Mouse (Mus musculus) CD8-positive naive resting alpha-beta T cell, adult 57 days (primary cell): ENCODE results near the gene Gm17455. TPM values are rescaled to one million over a fixed set of nuclear protein-coding genes. Genes with fewer than 3 reads are reported as not detected.

Experiments
- total RNA-seq: library from RNA; stranded (reverse); gene quantifications from one replicate; pipeline ENCODE4 v1.2.4, GENCODE M21; 2023

The Gm17455 gene
- 3.3 TPM for total RNA-seq

DNA sequence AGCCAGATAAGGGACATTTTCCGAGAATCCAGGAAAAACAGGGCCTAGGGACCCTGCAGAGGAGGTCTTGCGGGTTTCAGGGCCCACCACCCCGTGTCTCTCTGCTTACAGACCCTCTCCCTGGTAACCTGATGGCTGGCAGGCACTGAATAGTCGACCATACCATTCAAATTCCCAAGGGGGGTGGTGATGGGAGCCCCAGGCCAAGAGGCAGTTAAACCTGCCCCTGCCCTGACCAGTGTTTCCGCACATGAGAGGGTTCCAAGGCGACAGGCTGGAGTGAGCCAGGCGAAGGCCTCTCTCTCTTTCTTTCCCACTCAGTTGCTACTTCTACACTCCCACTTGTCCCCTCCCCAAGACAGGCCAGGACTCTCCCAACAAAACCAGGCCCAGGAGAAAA, at the start of gene Gm17455:
Gene Gm17455 (plus strand): TSS at position 278 of the 400 bp plus-strand sequence.

Other genes with a start within 250 kb of the Gm17455 start
- 9.6 TPM for gene Chst3, start 180.5 kb upstream of the Gm17455 start, total RNA-seq
- 395 TPM for gene Psap, start 122.1 kb upstream of the Gm17455 start, total RNA-seq
- gene Vsir, start 52.9 kb upstream of the Gm17455 start, total RNA-seq, result 384 TPM